Mouse (Mus musculus) thymus, adult 2 months (tissue): ENCODE results near the gene Erf. TPM values are rescaled to one million over a fixed set of nuclear protein-coding genes. Genes with fewer than 3 reads are reported as not detected.
A peak's percentile ranks its signal among the peaks of the same experiment; 100 is the strongest.

Experiments
- DNase-seq: peaks from one replicate; pipeline ENCODE4 v3.0.0; 2021
- H3K27ac ChIP-seq: fragments of 200-500 bp; 2 replicates; pipeline ENCODE4 v1.5.1; 2012; ENCODE audit warnings: low read length, control low read depth; ENCODE audit not compliant: control insufficient read depth, insufficient read depth
- H3K27me3 ChIP-seq: fragments of 200-500 bp; 2 replicates; pipeline ENCODE4 v1.6.1; 2012; ENCODE audit warnings: mild to moderate bottlenecking, low read length, moderate library complexity, mixed read lengths; ENCODE audit not compliant: control insufficient read depth, insufficient read depth
- H3K36me3 ChIP-seq: fragments of 200-500 bp; 2 replicates; pipeline ENCODE4 v1.6.1; 2012; ENCODE audit warnings: mild to moderate bottlenecking, low read length, moderate library complexity; ENCODE audit not compliant: control insufficient read depth, insufficient read depth
- H3K4me1 ChIP-seq: fragments of 200-500 bp; replicated peaks from 2 replicates; pipeline ENCODE4 v1.6.1; 2012; ENCODE audit warnings: low read length; ENCODE audit not compliant: control insufficient read depth, insufficient read depth
- H3K4me3 ChIP-seq: fragments of 200-500 bp; 2 replicates; pipeline ENCODE4 v1.5.1; 2012; ENCODE audit warnings: mild to moderate bottlenecking, low read length, control low read depth, moderate library complexity; ENCODE audit not compliant: control insufficient read depth, insufficient read depth
- CTCF ChIP-seq: fragments of 200-500 bp; IDR thresholded peaks from 2 replicates; pipeline ENCODE4 v1.5.1; 2012; ENCODE audit warnings: mild to moderate bottlenecking, control low read depth, low read length, moderate library complexity, borderline replicate concordance; ENCODE audit not compliant: control insufficient read depth, poor library complexity, insufficient read depth; ENCODE audit errors: extremely low read depth
- POLR2A ChIP-seq: fragments of 200-500 bp; IDR thresholded peaks from 2 replicates; pipeline ENCODE4 v1.6.1; 2012; ENCODE audit warnings: mild to moderate bottlenecking, low read length, control low read depth, moderate library complexity; ENCODE audit not compliant: control insufficient read depth, poor library complexity, insufficient read depth; ENCODE audit errors: extremely low read depth
- WGBS: fragments of 180-500 bp; shearing (Covaris S2); methylation state at CpG from one replicate; pipeline ENCODE4 v1.1.7; 2018; 5-methylcytosine and 5-hydroxymethylcytosine counted together
- polyA plus RNA-seq: library from polyadenylated mRNA; depleted of rRNA; stranded (reverse); fragments of >200 nt; gene quantifications from 2 replicates; pipeline ENCODE4 v1.2.3, GENCODE M21; 2012

Erf gene
- polyA plus RNA-seq, 1 experiment: 59.4 TPM

- Histone ChIP-seq H3K27ac (no peak overlapping the region), H3K4me3 (no peak overlapping the region), H3K27me3 (no peaks in the 10 kb centered on the region), H3K4me1 (peaks cover 57% of the 10 kb centered on the region), H3K36me3 (no peaks in the 10 kb centered on the region)
- 96% methylated on average over 30 of the region's 30 CpGs for whole genome bisulfite sequencing
- DNase-seq: no peak
- TF ChIP-seq CTCF: no peak
- no peak for TF ChIP-seq POLR2A
These were observed 21.3 kb upstream of the Erf start for GRCm38 (mm10) chr7:25271651-25272444.

- no peak for DNase-seq
- 95% methylated on average over 35 of the region's 35 CpGs for WGBS
These were observed 20.4 kb upstream of the Erf start for GRCm38 (mm10) chr7:25270652-25271633.

GRCm38 (mm10) chr7:25269545-25270271 lies 19.1 kb upstream of the Erf start:
- WGBS: 15% methylated on average over 8 of the region's 8 CpGs
- peak overlapping the region; percentile 84 for H3K27ac ChIP-seq
- DNase-seq: no peak

More at GRCm38 (mm10) chr7:25270652-25271633, 20.4 kb upstream of the Erf start:
- Histone ChIP-seq H3K4me3 (no peak overlapping the region), H3K27ac (no peak overlapping the region; the same call in 1 of the 2 replicates), H3K36me3 (no peaks in the 10 kb centered on the region), H3K27me3 (no peaks in the 10 kb centered on the region), H3K4me1 (peaks cover 54% of the 10 kb centered on the region)
- TF ChIP-seq POLR2A: no peak

GRCm38 (mm10) chr7:25269029-25269428 lies 18.5 kb upstream of the Erf start:
- 4% methylated on average over 4 of the region's 4 CpGs for WGBS
- DNase-seq: no peak
- Histone ChIP-seq H3K36me3 (no peaks in the 10 kb centered on the region), H3K27ac (peak overlapping the region; percentile 84), H3K4me1 (peaks cover 36% of the 10 kb centered on the region), H3K27me3 (no peaks in the 10 kb centered on the region), H3K4me3 (peak overlapping the region; percentile 77)
- TF ChIP-seq POLR2A (no peak), CTCF (no peak)

More at GRCm38 (mm10) chr7:25269545-25270271, 19.1 kb upstream of the Erf start:
- H3K4me1 ChIP-seq: peaks cover 43% of the 10 kb centered on the region
- peak overlapping the region; percentile 77 for H3K4me3 ChIP-seq
- no peaks in the 10 kb centered on the region for H3K27me3 ChIP-seq
- no peak for TF ChIP-seq CTCF
- no peak for TF ChIP-seq POLR2A
- H3K36me3 ChIP-seq: no peaks in the 10 kb centered on the region

GRCm38 (mm10) chr7:25268588-25268987 lies 18.0 kb upstream of the Erf start:
- Histone ChIP-seq H3K27me3 (no peaks in the 10 kb centered on the region), H3K36me3 (no peaks in the 10 kb centered on the region), H3K4me3 (peak overlapping the region; percentile 77), H3K4me1 (peaks cover 32% of the 10 kb centered on the region), H3K27ac (peak overlapping the region; percentile 84)
- DNase-seq: no peak
- WGBS: 1% methylated on average over 7 of the region's 7 CpGs
- TF ChIP-seq CTCF: no peak
- no peak for TF ChIP-seq POLR2A
